ENCODE assay signal across 9 mouse cellular contexts in genomic region chr2:117231257-117231656, GRCm38 (mm10). TPM values are rescaled to one million over a fixed set of nuclear protein-coding genes. Genes with fewer than 3 reads are reported as not detected.
DNase-seq lines count a peak whose midpoint lies in the region; ATAC-seq and TF ChIP-seq lines count a peak whose summit lies in the region.
"Had no signal": no experiment of that assay in that cellular context is flagged by ENCODE, and none has a peak within 500 bp of the region (broad histone marks: within the 10 kb centered on the region; RNA-seq: fewer than 3 reads in every experiment).

No protein-coding gene starts in this region.

- no peak overlapping the region for H3K9ac ChIP-seq in ES-Bruce4 (ENCODE audit: low read depth, poor library complexity, severe bottlenecking)
- H3K9ac ChIP-seq in forebrain, embryonic 12.5 days, result no peak overlapping the region
- H3K9ac ChIP-seq in lung, embryonic 16.5 days (ENCODE audit: low read length), result no peak overlapping the region
- H3K9ac ChIP-seq: limb, embryonic 12.5 days had no signal

- H3K4me2 ChIP-seq in forebrain, embryonic 12.5 days, result no peak overlapping the region
- no peak overlapping the region for H3K4me2 ChIP-seq in lung, embryonic 16.5 days (ENCODE audit: low read depth, low read length)
- H3K4me2 ChIP-seq: limb, embryonic 12.5 days had no signal

- no peak overlapping the region for H3K4me3 ChIP-seq in ES-Bruce4 (ENCODE audit: low read depth, low read length)
- H3K4me3 ChIP-seq in forebrain, embryonic 12.5 days (replicated peaks), result no peak overlapping the region
- peak overlapping the region; percentile 27; the same call in 1 of the 2 replicates for H3K4me3 ChIP-seq in layer of hippocampus, adult 2 months
- no peak overlapping the region for H3K4me3 ChIP-seq in lung, embryonic 16.5 days (ENCODE audit: low read length)
- H3K4me3 ChIP-seq: limb, embryonic 12.5 days had no signal

- peak; percentile 87 for TF ChIP-seq CTCF in ES-Bruce4 (IDR thresholded peaks at IDR 0.05; ENCODE audit: low read depth, low read length)
- peak; percentile 99 for TF ChIP-seq CTCF in layer of hippocampus, adult 2 months (conservative IDR thresholded peaks at IDR 0.05)

- H3K27me3 ChIP-seq in ES-Bruce4 (ENCODE audit: control insufficient read depth, insufficient read depth, low read length, poor library complexity, severe bottlenecking), result no peaks in the 10 kb centered on the region
- no peaks in the 10 kb centered on the region for H3K27me3 ChIP-seq in forebrain, embryonic 12.5 days
- H3K27me3 ChIP-seq in lung, embryonic 16.5 days (ENCODE audit: control insufficient read depth, insufficient read depth, low read depth, low read length), result no peaks in the 10 kb centered on the region
- H3K27me3 ChIP-seq: limb, embryonic 12.5 days had no signal

- H3K27ac ChIP-seq in ES-Bruce4 (ENCODE audit: insufficient read depth, low read length), result no peak overlapping the region
- no peak overlapping the region for H3K27ac ChIP-seq in forebrain, embryonic 12.5 days
- no peak overlapping the region for H3K27ac ChIP-seq in layer of hippocampus, adult 2 months
- no peak overlapping the region for H3K27ac ChIP-seq in lung, embryonic 16.5 days (ENCODE audit: low read length)
- H3K27ac ChIP-seq: limb, embryonic 12.5 days had no signal

- ATAC-seq in forebrain, embryonic 12.5 days (ENCODE audit: low FRiP score), result peak; percentile 68; the same call in 1 of the 2 replicates
- peak; percentile 93 to 94 for ATAC-seq in hematopoietic stem cell, adult 5-6 weeks (replicated peaks in 1 of 2; ENCODE audit: insufficient read depth in 1 of 2, low FRiP score in 2 of 2, low TSS enrichment in 1 of 2, low read depth in 1 of 2, poor library complexity in 2 of 2, severe bottlenecking in 2 of 2)
- peak; percentile 86 for ATAC-seq in lung, embryonic 16.5 days (ENCODE audit: low read depth)

- peak; percentile 69 for DNase-seq in c-Kit-positive CD71-negative TER-119-negative erythroid progenitor cells, embryonic 14.5 days (ENCODE audit: low read depth)
- peak; percentile 88 to 93 for DNase-seq in layer of hippocampus, adult 2 months (ENCODE audit: low spot score in 2 of 2)
- DNase-seq in ovary, adult 18-20 months (ENCODE audit: low spot score), result peak; percentile 37
- peak; percentile 13 to 43 for DNase-seq in thymus, adult 18-20 months

- no peaks in the 10 kb centered on the region for H3K36me3 ChIP-seq in ES-Bruce4 (ENCODE audit: control insufficient read depth, insufficient read depth, low read length, poor library complexity, severe bottlenecking)
- no peaks in the 10 kb centered on the region for H3K36me3 ChIP-seq in forebrain, embryonic 12.5 days (replicated peaks)
- H3K36me3 ChIP-seq in lung, embryonic 16.5 days (ENCODE audit: control insufficient read depth, insufficient read depth, low read length), result no peaks in the 10 kb centered on the region
- H3K36me3 ChIP-seq: limb, embryonic 12.5 days had no signal

- no peaks in the 10 kb centered on the region for H3K4me1 ChIP-seq in ES-Bruce4 (ENCODE audit: control insufficient read depth, insufficient read depth, low read length)
- peaks cover 10% of the 10 kb centered on the region for H3K4me1 ChIP-seq in forebrain, embryonic 12.5 days
- peaks cover 6% of the 10 kb centered on the region; the same call in 1 of the 2 replicates for H3K4me1 ChIP-seq in lung, embryonic 16.5 days (replicated peaks; ENCODE audit: control insufficient read depth, insufficient read depth, low read length)
- H3K4me1 ChIP-seq: limb, embryonic 12.5 days had no signal

- TF ChIP-seq POLR2A in ES-Bruce4 (IDR thresholded peaks at IDR 0.05; ENCODE audit: insufficient read depth, low read length), result no peak

- TF ChIP-seq EP300 in ES-Bruce4 (IDR thresholded peaks at IDR 0.05; ENCODE audit: insufficient read depth, low read depth, low read length), result no peak

- 9% methylated on average over 13 of the region's 13 CpGs for WGBS in forebrain, embryonic 12.5 days
- WGBS in lung, embryonic 16.5 days, result 4% methylated on average over 13 of the region's 13 CpGs

- no peaks in the 10 kb centered on the region for H3K9me3 ChIP-seq in ES-Bruce4 (replicated peaks; ENCODE audit: control insufficient read depth, insufficient read depth, low read length, poor library complexity, severe bottlenecking)
- no peaks in the 10 kb centered on the region for H3K9me3 ChIP-seq in forebrain, embryonic 12.5 days
- no peaks in the 10 kb centered on the region for H3K9me3 ChIP-seq in lung, embryonic 16.5 days (ENCODE audit: control insufficient read depth, low read length)
- H3K9me3 ChIP-seq: limb, embryonic 12.5 days had no signal

RNA-seq across cellular contexts. Expression of gene Fam98b, which starts 18.3 kb away (rescaled TPM):
- polyA plus RNA-seq in ES-Bruce4 (2011; ENCODE audit: insufficient read depth, insufficient read length, low read depth, missing spikeins), result 74.2 and 76.1 TPM in 2 replicates
- 19.6 and 24.1 TPM in 2 replicates for polyA plus RNA-seq in forebrain, embryonic 12.5 days (2016; fragmentation: Nextera tagmentation; extraction: Ambion mirVana)
- 35.4 and 40.0 TPM in 2 replicates for total RNA-seq in hematopoietic stem cell, adult 5-6 weeks (2017)
- total RNA-seq in layer of hippocampus, adult 2 months (2021), result 10 to 100 TPM; 49.6 to 51.9 TPM
- polyA plus RNA-seq in lung, embryonic 16.5 days (2015; fragmentation: Nextera tagmentation; extraction: Ambion mirVana), result 7.6 and 8.6 TPM in 2 replicates

Comparison
In these comparisons a context has a peak if more than half of its experiments do, and no peak if none do; other contexts are left out.
1. DNase-seq: peak in every context shown above with its lines; median percentile 90 in layer of hippocampus, adult 2 months; 69 in c-Kit-positive CD71-negative TER-119-negative erythroid progenitor cells, embryonic 14.5 days; 37 in ovary, adult 18-20 months; 28 in thymus, adult 18-20 months.